Mouse (Mus musculus) frontal cortex, postnatal 36 days (tissue): ENCODE results near the gene Slc39a2.

Experiments
- DNase-seq, 2 experiments: peaks; one replicate each; pipeline ENCODE4 v3.0.0; 2022; ENCODE audit warnings: low spot score in 2 of 2

Slc39a2 gene

DNA sequence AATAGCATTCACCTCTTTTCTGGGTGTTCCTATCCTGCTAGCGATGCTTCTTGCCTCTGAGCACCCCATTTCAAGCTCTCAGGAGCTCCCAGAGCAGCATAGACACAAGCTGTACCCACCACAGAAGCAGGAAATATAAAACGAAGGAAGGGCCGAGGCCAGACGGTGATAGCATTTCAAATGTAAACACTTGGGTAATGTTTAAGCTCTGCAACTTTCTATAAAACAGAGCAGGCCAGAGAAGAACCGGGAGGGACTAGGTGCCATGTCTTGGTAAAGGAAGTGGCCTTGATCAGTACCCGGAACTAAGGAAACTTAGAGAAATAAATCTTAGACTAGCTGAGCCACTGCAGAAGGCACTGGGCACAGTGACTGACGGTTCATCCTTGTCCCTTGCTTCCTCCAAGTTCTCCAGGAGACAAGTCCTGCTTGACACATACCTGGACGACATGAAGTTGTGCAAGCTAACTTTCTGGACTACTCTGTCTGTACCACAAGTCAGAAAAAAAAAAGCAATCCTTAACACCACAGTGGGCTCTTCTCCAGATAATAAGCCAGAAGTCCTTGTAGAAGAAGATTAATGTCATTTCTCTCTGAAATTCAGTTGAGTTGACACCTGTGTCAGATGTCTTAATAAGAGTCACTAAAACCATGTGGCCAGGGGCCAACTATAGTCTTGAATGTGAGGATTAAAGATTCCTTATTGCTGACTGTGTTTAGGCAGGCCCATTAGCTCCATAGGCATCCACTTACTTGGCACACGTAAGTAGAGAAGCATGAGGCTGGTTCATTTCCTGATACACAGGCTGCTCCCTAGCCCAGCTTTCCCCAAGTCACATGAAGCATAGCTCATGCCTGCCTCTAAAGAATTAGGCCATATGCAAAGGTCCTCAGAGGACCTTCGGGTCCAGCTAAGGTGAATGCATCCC is 39.7 kb downstream of the Slc39a2 start:
- no peak for DNase-seq

DNA sequence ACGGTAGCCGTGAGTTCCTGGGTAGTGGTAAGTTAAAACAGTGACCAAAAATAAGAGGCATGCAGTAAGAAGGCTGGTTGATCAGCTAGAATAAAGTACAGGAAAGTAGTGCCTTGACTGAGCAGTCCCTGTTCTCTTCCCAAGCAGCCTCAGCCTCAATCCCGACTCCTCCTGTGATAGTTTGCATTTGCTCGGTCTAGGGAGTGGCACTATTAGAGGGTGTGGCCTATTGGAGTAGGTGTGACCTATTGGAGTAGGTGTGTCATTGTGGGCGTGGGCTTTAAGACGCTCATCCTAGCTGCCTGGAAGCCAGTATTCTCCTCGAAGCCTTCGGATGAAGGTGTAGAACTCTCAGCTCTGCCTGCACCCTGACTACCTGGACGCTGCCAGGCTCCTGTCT is 46.3 kb downstream of the Slc39a2 start:
- no peak for DNase-seq

DNA sequence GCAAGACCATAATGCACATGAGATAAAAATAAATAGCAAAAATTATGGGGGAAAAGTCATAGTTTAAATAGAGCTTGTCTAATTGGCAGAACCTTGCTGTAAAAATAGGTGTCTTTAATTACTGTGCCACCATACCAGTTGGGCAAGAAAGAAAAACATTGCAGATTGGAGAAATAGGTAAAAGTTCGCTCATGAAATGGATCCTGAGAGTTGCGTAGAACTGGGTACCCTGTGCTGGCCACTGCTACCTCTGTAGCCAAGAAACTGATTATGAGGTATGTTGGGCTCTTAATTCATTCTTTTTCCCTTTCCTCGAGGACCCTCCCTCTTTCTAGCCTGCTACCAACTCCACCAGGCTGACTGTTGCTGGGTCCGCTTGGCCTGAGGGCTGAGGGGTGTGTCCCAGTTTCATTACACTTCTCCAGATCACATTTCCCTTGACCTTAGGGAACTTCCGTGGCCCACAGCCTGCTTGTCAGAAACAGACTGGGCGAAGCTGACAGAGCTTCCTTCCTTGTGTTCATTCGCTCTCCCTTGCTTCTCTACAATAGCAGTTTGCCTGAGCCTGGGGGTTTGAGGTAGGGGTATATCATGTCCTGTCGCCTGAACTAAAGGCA is 48.4 kb downstream of the Slc39a2 start:
- no peak for DNase-seq

DNA sequence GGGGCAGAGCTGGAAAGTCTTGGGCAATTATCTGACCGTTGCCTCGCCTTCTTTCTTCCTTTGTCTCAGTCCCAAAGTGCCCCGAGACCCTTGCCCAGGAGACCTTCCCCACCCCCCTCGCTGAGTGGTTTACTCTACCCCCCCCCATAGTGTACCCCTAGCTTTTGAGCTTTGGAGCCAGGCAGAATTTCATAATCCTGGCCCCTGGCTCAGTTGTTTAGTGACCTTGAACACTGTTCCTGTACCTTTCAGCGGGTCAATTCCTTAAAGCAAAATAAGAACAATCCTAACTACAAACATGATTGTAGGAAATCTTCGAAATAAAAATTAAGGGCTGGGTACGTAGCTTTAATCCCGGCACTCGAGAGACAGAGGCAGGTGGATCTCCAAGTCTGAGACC is 48.9 kb downstream of the Slc39a2 start:
- no peak for DNase-seq

DNA sequence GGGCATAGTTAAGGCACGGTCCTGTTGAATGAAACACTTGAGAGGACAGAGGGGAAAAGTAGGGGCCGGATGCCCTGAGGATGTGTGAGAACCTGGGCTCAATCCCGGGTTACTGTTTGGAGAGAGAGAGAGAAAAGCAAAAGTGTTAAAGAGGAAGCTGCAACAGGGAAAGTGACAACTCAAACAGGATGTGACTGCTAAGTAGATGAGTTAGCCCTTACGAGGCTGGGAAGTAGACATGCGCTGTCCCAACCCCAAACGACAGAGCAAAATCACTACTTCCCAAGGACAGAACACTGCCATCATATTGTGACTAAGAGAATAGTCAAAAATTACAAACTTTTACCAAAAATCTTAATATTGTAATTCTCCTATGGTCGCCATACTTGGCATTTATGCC is 49.5 kb downstream of the Slc39a2 start:
- no peak for DNase-seq

DNA sequence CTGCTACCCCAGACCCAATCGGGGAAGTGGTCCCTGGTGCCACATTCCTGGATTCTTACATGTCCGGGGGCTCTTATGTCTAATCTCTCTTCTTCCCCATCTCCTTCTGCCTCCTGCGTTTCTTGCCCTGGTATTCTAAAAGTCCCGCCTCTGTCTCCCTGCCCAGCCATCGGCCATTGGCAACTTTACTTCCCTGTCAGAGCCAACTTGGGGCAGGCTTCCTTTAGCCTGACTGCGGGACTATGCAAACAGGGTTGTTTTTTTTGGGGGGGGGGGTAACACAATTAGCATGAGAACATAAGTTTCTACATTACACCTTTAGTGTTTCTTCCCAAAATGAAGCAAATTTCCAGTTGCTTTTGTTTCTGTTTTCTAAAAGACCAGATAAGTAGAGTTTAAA is 50.6 kb downstream of the Slc39a2 start:
- no peak for DNase-seq
